Mouse (Mus musculus) cortical plate, adult 2 months (tissue): ENCODE data around the gene Tpte.

ENCODE experiments used
- CTCF ChIP-seq: fragments of 200-500 bp; IDR thresholded peaks from 2 replicates; pipeline ENCODE4 v1.5.1; 2011; ENCODE audit warnings: mild to moderate bottlenecking, control low read depth, low read length; ENCODE audit not compliant: insufficient read depth; ENCODE audit errors: extremely low read depth
- POLR2A ChIP-seq: fragments of 200-500 bp; IDR thresholded peaks from 2 replicates; pipeline ENCODE4 v1.6.1; 2011; ENCODE audit warnings: mild to moderate bottlenecking, low read length, control low read depth; ENCODE audit not compliant: insufficient read depth; ENCODE audit errors: extremely low read depth

GRCm38 (mm10) chr8:22302896-22303306, 19.7 kb downstream of the Tpte start:
- no peak for TF ChIP-seq CTCF
- no peak for TF ChIP-seq POLR2A
